9 mouse cellular contexts compared by ENCODE assay signal in the genomic region with DNA sequence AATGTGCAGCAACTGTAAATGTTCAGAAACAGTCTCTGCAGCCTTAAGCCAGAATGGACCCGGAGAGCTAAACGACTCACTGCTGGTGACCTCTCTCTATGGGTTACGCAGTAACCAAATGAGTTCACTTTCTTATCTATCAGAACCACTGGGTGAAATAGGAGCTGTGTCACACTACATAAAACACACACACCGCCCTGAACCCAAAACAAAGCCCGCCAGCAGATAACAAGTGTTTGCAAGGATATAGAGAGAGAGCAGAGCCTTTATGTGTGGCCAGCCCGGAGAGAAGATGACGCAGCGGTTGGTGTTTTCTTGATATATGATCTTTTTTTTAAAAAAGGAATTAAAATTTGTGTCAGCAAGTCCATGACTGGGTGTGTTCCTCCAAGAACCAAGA.
DNase-seq lines count a peak whose midpoint lies in the region; ATAC-seq and TF ChIP-seq lines count a peak whose summit lies in the region.
"Had no signal": no experiment of that assay in that cellular context is flagged by ENCODE, and none has a peak within 500 bp of the region (broad histone marks: within the 10 kb centered on the region; RNA-seq: fewer than 3 reads in every experiment).

No protein-coding gene starts in this region.

- no peak for ATAC-seq in hindbrain, embryonic 13.5 days (ENCODE audit: low FRiP score)
- ATAC-seq in hindbrain, embryonic 16.5 days: no peak
- ATAC-seq in liver, postnatal 0 days: peak; percentile 56
- no peak for ATAC-seq in erythroid progenitor cell, adult 5-6 weeks (replicated peaks; ENCODE audit: low FRiP score, poor library complexity, severe bottlenecking)

- TF ChIP-seq RAD21 in MEL (IDR thresholded peaks at IDR 0.05; ENCODE audit: low read depth, low read length): no peak

- no peaks in the 10 kb centered on the region for H3K79me2 ChIP-seq in MEL (ENCODE audit: control insufficient read depth, insufficient read depth, low read length, poor library complexity)

- no peaks in the 10 kb centered on the region for H3K9me3 ChIP-seq in hindbrain, embryonic 13.5 days
- no peaks in the 10 kb centered on the region for H3K9me3 ChIP-seq in hindbrain, embryonic 16.5 days (ENCODE audit: control insufficient read depth, low read length)
- no peaks in the 10 kb centered on the region for H3K9me3 ChIP-seq in MEL (replicated peaks; ENCODE audit: insufficient read depth, low read length)
- H3K9me3 ChIP-seq in limb, embryonic 10.5 days (replicated peaks): no peaks in the 10 kb centered on the region
- no peaks in the 10 kb centered on the region for H3K9me3 ChIP-seq in liver, postnatal 0 days (ENCODE audit: low read length)

- no peak overlapping the region for H3K4me3 ChIP-seq in hindbrain, embryonic 13.5 days
- no peak overlapping the region for H3K4me3 ChIP-seq in hindbrain, embryonic 16.5 days (ENCODE audit: low read length)
- peak overlapping the region in 1 of 2 experiments; percentile 14; a peak in 1 of 4 replicates for H3K4me3 ChIP-seq in MEL (ENCODE audit: control insufficient read depth in 1 of 2, insufficient read depth in 1 of 2, low read depth in 2 of 2, low read length in 2 of 2)
- no peak overlapping the region for H3K4me3 ChIP-seq in limb, embryonic 10.5 days
- no peak overlapping the region for H3K4me3 ChIP-seq in liver, postnatal 0 days (ENCODE audit: low read depth, low read length)

- 86% methylated on average over 8 of the region's 8 CpGs for WGBS in hindbrain, embryonic 13.5 days
- WGBS in hindbrain, embryonic 16.5 days: 82% methylated on average over 8 of the region's 8 CpGs
- WGBS in limb, embryonic 10.5 days: 73% methylated on average over 8 of the region's 8 CpGs
- WGBS in liver, postnatal 0 days (ENCODE audit: insufficient replicate concordance): 34% methylated on average over 8 of the region's 8 CpGs

- peak; percentile 83 for DNase-seq in MEL (ENCODE audit: low read depth, low spot score)
- DNase-seq in limb, embryonic 10.5 days (ENCODE audit: low spot score): no peak
- DNase-seq in liver, postnatal 0 days: no peak
- DNase-seq in retina, embryonic 14.5 days (ENCODE audit: low spot score): no peak

- H3K27ac ChIP-seq in hindbrain, embryonic 13.5 days: 0 out of 2 replicates have a peak overlapping the region, but pooled peaks have one; percentile 67
- no peak overlapping the region; the same call in 1 of the 2 replicates for H3K27ac ChIP-seq in hindbrain, embryonic 16.5 days (ENCODE audit: low read depth, low read length)
- peak overlapping the region; percentile 62 for H3K27ac ChIP-seq in MEL (ENCODE audit: control insufficient read depth, low read depth, low read length)
- peak overlapping the region; percentile 76 for H3K27ac ChIP-seq in limb, embryonic 10.5 days
- H3K27ac ChIP-seq in liver, postnatal 0 days (ENCODE audit: low read depth): no peak overlapping the region
- H3K27ac ChIP-seq: macrophage had no signal

- 0 out of 2 replicates have a peak, but pooled peaks cover 2% of the 10 kb centered on the region for H3K27me3 ChIP-seq in hindbrain, embryonic 13.5 days
- no peaks in the 10 kb centered on the region for H3K27me3 ChIP-seq in hindbrain, embryonic 16.5 days (replicated peaks; ENCODE audit: control insufficient read depth, insufficient read depth, low read length)
- no peaks in the 10 kb centered on the region for H3K27me3 ChIP-seq in MEL (ENCODE audit: control insufficient read depth in 1 of 2, insufficient read depth in 2 of 2, low read length in 2 of 2)
- no peaks in the 10 kb centered on the region for H3K27me3 ChIP-seq in limb, embryonic 10.5 days (ENCODE audit: low read depth, poor library complexity, severe bottlenecking)
- H3K27me3 ChIP-seq in liver, postnatal 0 days (ENCODE audit: insufficient read depth, low read length): no peaks in the 10 kb centered on the region
- H3K27me3 ChIP-seq: CH12.LX had no signal

- H3K4me1 ChIP-seq in hindbrain, embryonic 13.5 days (replicated peaks): peaks cover 29% of the 10 kb centered on the region
- peaks cover 21% of the 10 kb centered on the region for H3K4me1 ChIP-seq in hindbrain, embryonic 16.5 days (ENCODE audit: control insufficient read depth, insufficient read depth, low read depth, low read length)
- peaks cover 4 to 6% of the 10 kb centered on the region in 2 experiments; a peak in 3 of 4 replicates for H3K4me1 ChIP-seq in MEL (ENCODE audit: control insufficient read depth in 1 of 2, insufficient read depth in 2 of 2, low read length in 2 of 2)
- peaks cover 30% of the 10 kb centered on the region for H3K4me1 ChIP-seq in limb, embryonic 10.5 days
- 0 out of 2 replicates have a peak, but pooled peaks cover 2% of the 10 kb centered on the region for H3K4me1 ChIP-seq in liver, postnatal 0 days (ENCODE audit: insufficient read depth)

- no peak overlapping the region for H3K9ac ChIP-seq in hindbrain, embryonic 13.5 days
- H3K9ac ChIP-seq in hindbrain, embryonic 16.5 days (ENCODE audit: low read depth, low read length): no peak overlapping the region
- H3K9ac ChIP-seq in MEL (ENCODE audit: control insufficient read depth, low read depth, low read length, poor library complexity, severe bottlenecking): no peak overlapping the region
- no peak overlapping the region for H3K9ac ChIP-seq in liver, postnatal 0 days (replicated peaks)

- no peak for TF ChIP-seq CTCF in MEL (IDR thresholded peaks at IDR 0.05 in 2 of 3, conservative IDR thresholded peaks at IDR 0.05 in 1 of 3; ENCODE audit: control insufficient read depth in 1 of 3, insufficient read depth in 1 of 3, low read depth in 2 of 3, low read length in 3 of 3, poor library complexity in 1 of 3, severe bottlenecking in 1 of 3)
- no peak for TF ChIP-seq CTCF in liver, postnatal 0 days (IDR thresholded peaks at IDR 0.05; ENCODE audit: low read depth)

- TF ChIP-seq EP300 in MEL (IDR thresholded peaks at IDR 0.05; ENCODE audit: low read depth in 1 of 2, low read length in 2 of 2): peak; percentile 73 to 81
- TF ChIP-seq EP300 in liver, postnatal 0 days (IDR thresholded peaks at IDR 0.05; ENCODE audit: low read depth): peak; percentile 28; the same call in 1 of the 2 replicates

- H3K36me3 ChIP-seq in hindbrain, embryonic 13.5 days: no peaks in the 10 kb centered on the region
- no peaks in the 10 kb centered on the region for H3K36me3 ChIP-seq in hindbrain, embryonic 16.5 days (ENCODE audit: control insufficient read depth, insufficient read depth, low read length)
- peaks cover 0 to 12% of the 10 kb centered on the region in 2 experiments; a peak in 2 of 4 replicates for H3K36me3 ChIP-seq in MEL (ENCODE audit: control insufficient read depth in 1 of 2, insufficient read depth in 2 of 2, low read length in 2 of 2)
- no peaks in the 10 kb centered on the region for H3K36me3 ChIP-seq in limb, embryonic 10.5 days
- no peaks in the 10 kb centered on the region for H3K36me3 ChIP-seq in liver, postnatal 0 days (replicated peaks; ENCODE audit: insufficient read depth, low read length)

- no peak for TF ChIP-seq POLR2A in MEL (IDR thresholded peaks at IDR 0.05; ENCODE audit: control insufficient read depth in 1 of 2, insufficient read depth in 1 of 2, low read depth in 1 of 2, low read length in 2 of 2, poor library complexity in 1 of 2)

- H3K4me2 ChIP-seq in hindbrain, embryonic 13.5 days: no peak overlapping the region
- no peak overlapping the region for H3K4me2 ChIP-seq in hindbrain, embryonic 16.5 days (ENCODE audit: low read length)
- H3K4me2 ChIP-seq in liver, postnatal 0 days (ENCODE audit: low read depth, low read length): no peak overlapping the region

TF ChIP-seq in MEL, 35 proteins besides CTCF, POLR2A, EP300 and RAD21:
- TF ChIP-seq TBP (IDR thresholded peaks at IDR 0.05; ENCODE audit: low read depth, low read length) (no peak), UBTF (IDR thresholded peaks at IDR 0.05; ENCODE audit: borderline replicate concordance, insufficient read depth, low read depth, low read length) (no peak), MYB (IDR thresholded peaks at IDR 0.05; ENCODE audit: low read depth, low read length) (no peak), TAL1 (IDR thresholded peaks at IDR 0.05; ENCODE audit: low read length) (peak; percentile 74), E2F4 (IDR thresholded peaks at IDR 0.05; ENCODE audit: borderline replicate concordance, low read depth, low read length) (0 out of 2 replicates have a peak, but pooled peaks have one; percentile 58), CHD1 (IDR thresholded peaks at IDR 0.05; ENCODE audit: low read depth, low read length) (no peak), NRF1 (IDR thresholded peaks at IDR 0.05; ENCODE audit: insufficient read depth, low read depth, low read length, poor library complexity, severe bottlenecking) (no peak), CHD2 (IDR thresholded peaks at IDR 0.05; ENCODE audit: low read length) (no peak), ZKSCAN1 (IDR thresholded peaks at IDR 0.05; ENCODE audit: low read depth, low read length) (no peak), ETS1 (IDR thresholded peaks at IDR 0.05; ENCODE audit: low read depth, low read length) (peak; percentile 82), RCOR1 (IDR thresholded peaks at IDR 0.05; ENCODE audit: low read depth, low read length) (peak; percentile 53; the same call in 1 of the 2 replicates), ELF1 (IDR thresholded peaks at IDR 0.05; ENCODE audit: low read depth, low read length) (no peak), SIN3A (IDR thresholded peaks at IDR 0.05; ENCODE audit: low read length) (peak; percentile 28; the same call in 1 of the 2 replicates), HCFC1 (IDR thresholded peaks at IDR 0.05; ENCODE audit: low read depth, low read length) (0 out of 2 replicates have a peak, but pooled peaks have one; percentile 30), TCF12 (IDR thresholded peaks at IDR 0.05; ENCODE audit: low read depth, low read length) (peak; percentile 77), GATA1 (IDR thresholded peaks at IDR 0.05; ENCODE audit: low read depth, low read length) (peak; percentile 81), BHLHE40 (IDR thresholded peaks at IDR 0.05; ENCODE audit: borderline replicate concordance, low read depth, low read length) (peak; percentile 52; the same call in 1 of the 2 replicates)

Comparison
In these comparisons a context has a peak if more than half of its experiments do, and no peak if none do; other contexts are left out.
1. H3K27ac ChIP-seq: peak in hindbrain, embryonic 13.5 days (single experiment), MEL (single experiment) and limb, embryonic 10.5 days (single experiment); none in hindbrain, embryonic 16.5 days (single experiment) and liver, postnatal 0 days (single experiment).